Mouse (Mus musculus): ENCODE measurements around the gene Serpine2. TPM values are rescaled to one million over a fixed set of nuclear protein-coding genes. Genes with fewer than 3 reads are reported as not detected.

Gene Serpine2
- total RNA-seq, 2 experiments from 2014 or later, result 41.6 to 45.5 TPM

DNA sequence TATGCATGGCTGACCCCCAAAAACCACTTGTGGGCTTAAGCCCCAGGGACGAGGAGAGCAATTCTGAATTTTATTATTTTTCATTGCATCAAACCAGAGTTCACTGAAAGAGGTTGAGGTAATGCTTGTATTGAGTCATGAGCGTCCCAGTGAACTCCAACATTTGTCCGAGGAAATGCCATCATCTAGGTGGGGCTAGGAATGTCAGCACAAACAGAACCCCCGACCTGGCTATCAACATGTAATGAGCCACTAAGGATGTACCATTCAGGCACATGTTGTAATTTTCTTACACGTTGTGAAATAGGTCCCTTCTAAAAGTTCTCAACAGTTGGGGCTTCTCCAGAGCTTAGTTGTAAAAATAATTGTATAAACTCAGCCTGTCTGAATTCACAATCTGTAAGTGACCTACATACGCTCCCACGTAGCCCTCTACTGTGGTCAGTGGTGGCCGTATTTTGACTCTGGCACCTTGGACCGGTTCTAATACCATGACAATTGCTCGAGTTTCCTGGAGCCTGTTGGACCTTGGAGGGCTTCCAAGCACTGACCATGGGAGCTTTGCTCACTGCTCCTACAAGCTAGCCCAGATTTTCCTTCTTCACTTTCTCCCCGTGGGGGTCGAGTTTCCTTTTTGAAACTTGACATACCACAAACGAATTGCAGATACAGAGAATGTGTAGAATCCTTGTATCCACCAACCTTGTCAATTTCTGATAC is 38.0 kb downstream of the Serpine2 start:
- peak; percentile 79 for DNase-seq
- intact Hi-C loops (cut with DNase I; ENCODE audit: low total_unique reads), result no loop called here

DNA sequence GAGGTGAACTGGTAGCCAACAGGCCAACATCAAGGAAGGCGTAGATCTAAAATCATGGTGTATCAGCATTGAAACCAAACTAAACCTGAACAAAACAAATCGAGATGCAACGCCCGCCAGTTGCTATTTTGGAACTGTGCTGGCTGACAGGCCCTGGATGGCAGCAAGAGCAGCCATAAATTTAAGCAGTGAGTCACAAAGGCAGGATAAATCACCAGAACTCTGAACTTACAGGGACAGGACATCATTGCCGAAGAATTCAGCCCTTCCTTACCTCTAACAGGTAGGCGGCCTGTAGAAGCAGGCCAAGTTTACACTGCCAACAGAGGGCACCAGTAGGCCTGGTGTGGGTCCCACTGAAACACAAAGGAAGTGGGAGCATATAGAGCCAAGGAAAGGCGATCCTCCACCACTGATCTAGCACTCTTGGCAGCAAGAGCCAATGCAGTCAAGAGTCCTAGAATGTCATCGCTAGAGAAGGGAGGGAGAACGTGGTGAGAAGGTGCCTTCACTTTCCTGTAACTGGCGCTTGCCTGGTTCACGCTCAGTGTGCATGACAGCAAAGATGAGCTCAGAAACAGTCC is 41.6 kb downstream of the Serpine2 start:
- intact Hi-C loops (cut with DNase I; ENCODE audit: low total_unique reads), result no loop called here
- DNase-seq, result no peak

DNA sequence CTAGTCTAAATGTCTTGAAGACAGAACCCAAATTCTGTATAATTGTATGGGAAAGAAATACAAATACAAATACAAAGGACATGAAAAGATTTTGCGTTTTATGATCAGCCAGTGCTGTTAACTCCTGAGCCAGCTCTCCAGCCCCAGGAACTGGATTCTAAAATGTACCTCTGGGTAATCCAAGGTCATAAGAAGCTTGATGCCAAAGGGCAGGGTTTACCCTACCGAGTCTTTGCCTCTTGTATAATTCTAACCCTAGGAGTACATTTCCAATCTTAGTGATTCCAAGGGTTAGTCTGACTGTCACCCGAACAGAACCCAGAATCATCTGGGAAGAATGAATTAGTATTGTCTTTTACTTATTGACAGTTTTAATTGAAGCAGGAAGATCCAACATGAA is 45.5 kb downstream of the Serpine2 start:
- intact Hi-C loops (cut with DNase I; ENCODE audit: low total_unique reads), result no loop called here
- no peak for DNase-seq

DNA sequence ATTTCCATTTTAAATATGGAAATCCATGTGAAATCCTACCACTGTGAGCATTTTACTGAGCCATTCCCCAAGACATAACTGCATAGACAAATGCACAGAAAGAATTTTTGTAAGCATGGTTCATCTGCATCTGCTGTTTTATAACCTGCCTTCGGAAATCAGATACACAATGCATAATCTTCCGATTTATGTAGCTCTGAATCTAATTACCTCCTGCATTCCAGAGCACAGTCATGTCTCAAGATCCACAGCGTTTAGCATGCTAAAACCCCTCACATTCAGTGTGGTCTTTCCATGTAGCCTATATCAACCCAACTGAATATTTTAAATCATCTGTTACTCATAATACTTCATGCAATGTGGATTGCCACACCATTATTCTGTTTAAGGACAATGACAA is 51.5 kb downstream of the Serpine2 start:
- DNase-seq, result no peak
- intact Hi-C loops (cut with DNase I; ENCODE audit: low total_unique reads), result no loop called here

DNA sequence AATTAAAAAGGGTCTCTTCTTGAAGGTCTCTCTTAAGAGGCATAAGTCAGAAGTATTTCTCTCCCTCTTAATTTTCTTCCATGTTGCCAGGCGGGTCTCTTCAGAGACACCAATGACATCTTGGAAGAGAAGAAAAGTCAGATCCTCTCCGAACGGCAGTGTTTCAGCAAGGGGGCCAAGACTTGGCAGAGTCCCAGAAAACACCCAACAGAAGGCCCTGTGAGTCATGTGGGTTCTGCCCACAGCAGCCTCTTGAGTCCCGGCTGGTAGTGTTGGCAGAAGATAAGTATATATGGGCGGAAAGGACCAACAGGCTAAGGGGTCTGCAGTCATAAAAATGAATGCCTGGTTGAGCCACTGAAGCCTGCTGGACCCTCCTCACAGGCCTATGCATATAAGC is 54.1 kb downstream of the Serpine2 start:
- DNase-seq, result no peak
- intact Hi-C loops (cut with DNase I; ENCODE audit: low total_unique reads), result no loop called here

DNA sequence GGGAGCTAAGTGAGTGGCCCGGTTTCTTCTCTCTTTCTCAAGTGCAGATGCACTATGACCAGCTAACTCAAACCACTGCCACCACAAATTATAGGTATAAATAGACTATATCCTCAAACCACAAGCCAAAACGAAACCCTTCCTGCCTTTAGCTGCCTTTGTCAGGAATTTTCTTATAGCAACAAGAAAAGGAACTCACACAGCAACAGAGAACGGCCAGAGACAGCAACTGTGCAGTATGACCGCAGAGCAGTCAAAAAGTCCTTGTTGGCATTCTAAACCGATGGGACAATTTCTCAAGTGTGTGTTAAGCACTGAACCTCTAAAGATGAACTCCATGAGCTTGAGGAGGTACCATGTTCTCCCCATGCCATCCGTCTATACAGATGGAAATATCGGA is 57.4 kb downstream of the Serpine2 start:
- intact Hi-C loops (cut with DNase I; ENCODE audit: low total_unique reads), result loop anchor here (2.0 kb wide), 1 partner anchor 55 kb away; no protein-coding TSS in a partner anchor
- DNase-seq, result no peak

DNA sequence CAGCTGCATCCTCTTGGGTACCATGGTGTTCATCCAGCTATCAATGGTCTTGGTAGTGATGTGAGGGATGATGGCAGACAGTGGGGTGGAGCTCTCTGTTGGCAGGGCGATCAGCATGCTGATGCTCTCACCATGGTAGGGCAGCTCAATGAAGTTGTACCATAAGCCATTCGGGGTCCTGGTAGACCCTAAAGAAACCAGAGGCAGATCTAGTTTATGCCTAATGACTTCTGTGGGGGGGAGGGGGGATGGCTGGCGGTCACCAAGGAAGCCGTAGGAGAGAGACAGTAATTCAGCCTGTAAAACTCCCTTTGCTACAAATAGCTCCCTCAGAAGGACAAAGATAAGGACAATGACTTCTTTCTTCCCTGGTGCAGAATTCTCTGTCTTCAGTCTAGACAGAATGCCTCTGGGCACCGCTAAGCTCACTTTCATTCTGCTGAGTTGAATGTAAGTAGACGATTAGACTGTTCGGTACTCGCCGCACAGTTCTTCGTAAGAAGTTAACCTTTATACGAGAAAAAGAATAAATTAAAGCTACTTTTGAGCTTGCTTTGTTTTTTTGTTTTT is 58.0 kb downstream of the Serpine2 start:
- intact Hi-C loops (cut with DNase I; ENCODE audit: low total_unique reads), result loop anchor here (2.0 kb wide), 1 partner anchor 54 kb away; no protein-coding TSS in a partner anchor
- no peak for DNase-seq

DNA sequence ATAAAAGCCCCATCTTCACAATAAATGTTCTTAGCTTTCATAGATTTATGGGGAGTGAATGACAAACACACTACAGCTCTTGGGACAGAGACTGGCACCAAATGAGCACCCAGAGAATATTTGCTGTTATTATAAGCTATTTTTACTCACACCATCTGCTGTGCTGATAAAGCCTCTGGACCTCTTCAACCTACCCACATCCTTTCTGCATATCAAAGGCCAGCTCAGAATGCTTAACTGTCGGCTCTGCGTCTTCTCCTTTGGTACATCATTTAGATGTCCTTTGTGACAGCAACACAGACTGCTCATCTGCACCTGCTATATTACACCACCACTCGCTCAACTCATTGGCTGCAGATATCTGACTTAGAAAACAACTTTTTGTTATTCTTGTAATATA is 63.9 kb downstream of the Serpine2 start:
- DNase-seq, result no peak
- intact Hi-C loops (cut with DNase I; ENCODE audit: low total_unique reads), result no loop called here

DNA sequence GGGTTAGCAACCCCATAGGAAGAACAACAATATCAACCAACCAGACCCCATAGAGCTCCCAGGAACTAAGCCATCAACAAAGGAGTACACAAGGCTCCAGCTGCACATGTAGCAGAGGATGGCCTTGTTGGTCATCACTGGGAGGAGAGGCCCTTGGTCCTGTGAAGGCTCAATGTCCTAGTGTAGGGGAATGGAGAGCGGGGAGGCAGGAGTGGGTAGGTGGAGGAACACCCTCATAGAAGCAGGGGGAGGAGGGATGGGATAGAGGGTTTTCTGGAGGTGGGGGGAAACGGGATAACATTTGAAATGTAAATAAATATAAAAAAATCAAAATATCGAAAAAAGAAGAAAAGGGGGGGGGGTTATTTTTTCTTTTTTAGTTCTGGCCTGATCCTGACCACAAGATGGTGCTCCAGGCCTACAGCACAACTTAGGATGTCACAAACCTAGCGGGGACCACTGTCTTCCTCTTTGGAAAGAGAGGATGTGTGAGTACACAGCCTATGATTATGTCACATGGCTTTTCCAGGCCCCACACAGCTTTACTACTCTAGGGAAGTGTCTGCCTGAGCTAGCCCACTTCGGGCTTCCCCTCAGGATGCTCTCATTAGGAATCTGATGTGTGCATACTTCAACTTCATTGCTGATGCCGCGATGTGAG is 74.6 kb downstream of the Serpine2 start:
- peak; percentile 26 for DNase-seq
- intact Hi-C loops (cut with DNase I; ENCODE audit: low total_unique reads), result loop anchor here (5.0 to 10.0 kb wide), 2 partner anchors 321 to 388 kb away; no protein-coding TSS in a partner anchor

DNA sequence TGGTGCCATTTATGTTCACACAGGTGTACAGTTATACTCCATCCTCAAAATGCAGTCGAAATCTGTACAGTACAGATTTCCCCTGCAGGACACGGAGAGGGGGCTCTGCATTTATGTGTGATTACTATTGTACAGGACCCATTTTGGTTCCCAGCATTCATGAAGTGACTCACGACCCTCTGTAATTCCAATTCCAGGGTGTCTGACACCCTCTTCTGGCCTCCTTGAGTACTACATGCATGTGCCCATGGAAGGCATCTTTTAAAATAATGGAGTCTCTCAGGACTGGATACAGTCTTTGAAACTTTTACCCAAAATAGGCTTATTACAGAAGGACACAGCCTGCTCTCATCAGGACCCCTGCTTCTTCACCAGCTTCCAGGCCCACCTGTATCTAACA is 78.5 kb downstream of the Serpine2 start:
- intact Hi-C loops (cut with DNase I; ENCODE audit: low total_unique reads), result loop anchor here (10.0 kb wide), 1 partner anchor 392 kb away; no protein-coding TSS in a partner anchor

DNA sequence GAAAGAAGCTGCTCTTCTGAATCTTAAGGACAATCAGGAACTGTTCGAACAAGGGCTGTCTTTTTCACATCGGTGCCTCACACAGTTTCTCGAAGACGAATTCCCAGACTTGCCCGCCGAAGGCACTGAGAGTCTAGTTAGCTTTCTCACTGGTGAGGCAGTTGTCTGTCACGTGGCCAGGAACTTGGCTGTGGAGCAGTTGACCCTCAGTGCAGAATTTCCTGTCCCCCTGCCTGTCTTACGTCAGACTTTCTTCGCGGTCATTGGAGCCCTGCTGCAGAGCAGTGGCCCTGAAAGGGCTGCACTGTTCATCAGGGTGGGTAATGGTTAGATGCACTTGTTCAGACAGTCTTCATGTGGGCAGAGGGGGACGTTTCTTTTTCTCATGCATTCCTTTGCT is 83.0 kb downstream of the Serpine2 start:
- intact Hi-C loops (cut with DNase I; ENCODE audit: low total_unique reads), result no loop called here
- DNase-seq, result no peak

More for the DNA sequence above, 78.5 kb downstream of the Serpine2 start:
- no peak for DNase-seq

DNA sequence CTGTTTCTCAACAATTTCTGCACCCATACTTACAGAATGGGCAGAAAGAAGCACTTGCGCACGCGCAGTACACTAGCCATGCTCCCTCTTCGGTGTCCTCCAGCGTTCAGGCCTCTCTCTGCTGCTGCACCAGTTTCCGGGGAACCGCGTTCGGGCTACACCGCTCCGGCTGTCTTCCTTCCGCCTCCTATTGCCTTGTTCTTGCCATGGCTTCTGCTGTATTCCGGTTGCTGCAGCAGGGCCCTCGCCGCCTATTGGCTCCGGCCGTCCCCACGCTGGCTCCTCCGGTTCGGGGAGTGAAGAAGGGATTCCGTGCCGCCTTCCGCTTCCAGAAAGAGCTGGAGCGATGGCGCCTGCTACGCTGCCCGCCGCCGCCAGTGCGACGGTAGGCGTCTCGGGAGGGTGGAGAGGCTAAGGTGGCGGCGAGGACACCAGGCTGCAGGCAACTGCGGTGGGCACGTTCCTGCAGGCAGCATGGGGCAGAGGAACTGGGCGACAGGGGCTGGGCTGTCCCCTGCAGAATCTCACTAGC is 85.0 kb downstream of the Serpine2 start, which contains the start of the genes Mrpl44 and Wdfy1:
TSS of gene Mrpl44 (plus strand) at position 92 of the 532 bp plus-strand sequence.
TSS of gene Wdfy1 (minus strand) at position 217 of the 532 bp plus-strand sequence.
- peak; percentile 95 for DNase-seq
- intact Hi-C loops (cut with DNase I; ENCODE audit: low total_unique reads), result no loop called here

DNA sequence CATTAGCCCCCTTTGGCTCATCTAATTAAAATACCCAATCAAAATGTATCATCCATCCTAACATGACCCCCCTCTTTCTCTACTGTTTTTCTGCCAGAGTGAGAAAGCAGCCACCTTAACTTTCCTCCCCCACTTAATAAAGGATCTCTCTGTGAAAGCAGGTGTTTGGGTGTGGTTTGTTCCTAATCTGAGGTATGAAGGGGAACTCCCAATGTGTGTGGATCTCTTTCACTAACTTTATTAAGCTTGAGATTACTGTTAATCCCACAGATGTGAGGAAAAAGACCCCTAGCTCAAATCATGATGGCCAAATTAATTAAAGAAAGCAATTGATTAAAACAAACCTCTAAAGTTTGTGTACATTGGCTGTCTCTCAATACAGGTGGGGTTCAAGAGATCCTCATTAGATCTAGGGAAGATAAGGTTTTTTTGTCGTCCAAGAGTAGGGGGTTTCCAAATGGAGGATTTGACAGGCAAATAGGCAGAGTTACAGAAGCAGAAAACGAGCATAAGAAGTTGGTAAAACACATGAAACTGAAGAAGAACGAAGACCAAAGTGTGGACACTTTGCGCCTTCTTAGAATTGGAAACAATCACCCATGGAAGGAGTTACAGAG is 86.7 kb downstream of the Serpine2 start:
- no peak for DNase-seq
- intact Hi-C loops (cut with DNase I; ENCODE audit: low total_unique reads), result no loop called here

DNA sequence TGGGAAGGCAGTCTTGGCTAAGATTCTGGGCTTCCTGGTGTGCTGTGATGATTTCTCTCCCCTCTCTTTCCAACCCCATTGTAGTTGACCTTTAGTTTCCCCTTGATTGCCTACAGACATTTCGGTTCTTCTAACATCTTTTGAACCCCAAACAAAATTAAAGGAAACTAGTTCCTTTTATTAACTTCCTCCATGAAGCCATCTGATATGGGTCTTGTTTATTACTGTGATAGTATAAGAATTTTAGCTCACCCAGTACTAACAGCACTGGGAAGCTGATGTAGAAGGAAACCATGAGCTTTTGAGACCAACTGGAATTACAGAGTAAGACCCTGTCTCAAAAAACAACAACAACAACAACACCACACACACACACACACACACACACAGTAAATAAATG is 92.7 kb downstream of the Serpine2 start:
- intact Hi-C loops (cut with DNase I; ENCODE audit: low total_unique reads), result no loop called here
- DNase-seq, result no peak

DNA sequence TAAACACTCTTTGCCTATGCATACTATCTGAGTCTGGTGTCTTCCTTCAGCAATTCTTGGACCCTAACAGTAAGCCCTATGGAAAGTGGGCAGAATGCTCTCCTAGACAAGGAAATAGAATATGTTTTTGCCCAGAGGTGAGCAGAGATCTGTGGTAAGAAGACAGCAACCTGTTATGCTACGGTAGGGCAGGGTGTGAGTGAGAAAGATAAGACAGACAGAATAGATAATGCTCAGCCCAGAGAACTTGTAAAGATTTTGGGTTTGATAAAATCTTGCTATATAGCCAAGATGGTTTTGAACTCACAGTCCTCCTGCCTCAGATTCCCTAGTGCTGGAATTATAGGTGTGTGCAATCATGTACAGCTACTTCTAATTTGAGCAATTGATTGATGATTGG is 96.5 kb downstream of the Serpine2 start:
- intact Hi-C loops (cut with DNase I; ENCODE audit: low total_unique reads), result no loop called here
- DNase-seq, result no peak

DNA sequence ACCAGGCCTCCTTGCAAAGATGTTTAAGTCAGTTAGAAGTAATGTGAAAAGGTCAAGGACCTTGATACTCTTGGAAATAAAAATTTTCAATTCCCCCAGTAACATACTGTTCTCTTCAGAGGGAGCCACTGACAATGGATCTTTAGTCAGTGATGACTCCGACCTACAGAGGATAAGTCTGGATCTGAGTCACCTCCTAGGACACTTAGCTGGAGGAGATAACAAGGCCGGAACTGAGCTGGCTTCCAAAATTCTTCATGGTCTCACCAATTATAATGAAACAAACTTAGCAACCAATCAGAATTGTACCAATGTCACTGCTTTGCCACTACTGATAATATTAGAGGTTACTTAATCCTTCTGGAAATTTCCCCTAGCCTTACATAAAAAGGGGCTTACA is 96.9 kb downstream of the Serpine2 start:
- no peak for DNase-seq
- intact Hi-C loops (cut with DNase I; ENCODE audit: low total_unique reads), result no loop called here

DNA sequence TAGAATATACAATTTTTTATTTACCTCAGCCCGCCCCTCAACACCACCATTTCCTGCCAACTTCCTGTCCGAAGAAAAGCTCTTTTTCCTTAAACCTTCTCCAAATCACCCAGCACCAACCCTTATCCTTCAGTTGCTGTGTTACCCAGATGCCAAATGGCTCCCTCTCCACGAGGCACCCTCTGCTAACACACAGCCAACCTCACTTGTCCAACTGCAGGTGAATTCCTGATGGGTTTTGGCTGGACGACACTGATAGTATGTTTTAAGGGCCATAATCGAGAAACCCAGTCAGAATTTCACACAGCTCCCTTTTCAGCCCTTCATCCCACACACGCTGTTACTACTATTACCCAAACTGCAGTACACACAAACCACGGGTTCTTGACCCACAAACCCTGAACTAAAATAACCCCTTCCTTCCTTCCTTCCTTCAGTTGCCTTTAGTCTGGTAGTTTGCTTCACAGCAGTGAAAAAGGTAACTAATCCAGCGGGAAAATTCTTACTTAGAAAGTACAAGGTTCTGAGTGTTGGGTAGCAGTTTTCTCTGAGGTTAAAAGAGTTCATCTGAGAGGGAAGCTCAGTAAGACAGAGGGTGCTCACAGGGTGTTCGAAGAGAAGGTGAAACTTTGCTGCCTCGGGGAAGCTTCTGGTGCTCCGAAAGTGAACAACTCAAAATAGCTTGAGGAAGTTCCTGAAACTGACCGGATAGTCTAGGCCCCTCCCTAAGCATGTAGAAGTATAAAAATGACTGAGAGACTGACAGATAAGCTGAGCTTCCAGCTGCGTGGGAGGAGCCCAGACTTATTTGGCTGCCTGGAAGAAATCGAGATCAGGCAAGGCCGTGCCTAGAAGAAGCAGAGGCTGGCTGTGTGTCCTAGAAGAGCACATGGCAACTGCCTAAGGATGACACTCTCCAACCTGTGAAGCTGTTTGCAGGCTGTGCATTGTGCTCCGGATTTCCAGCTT is 98.4 kb downstream of the Serpine2 start:
- intact Hi-C loops (cut with DNase I; ENCODE audit: low total_unique reads), result no loop called here
- no peak for DNase-seq

DNA sequence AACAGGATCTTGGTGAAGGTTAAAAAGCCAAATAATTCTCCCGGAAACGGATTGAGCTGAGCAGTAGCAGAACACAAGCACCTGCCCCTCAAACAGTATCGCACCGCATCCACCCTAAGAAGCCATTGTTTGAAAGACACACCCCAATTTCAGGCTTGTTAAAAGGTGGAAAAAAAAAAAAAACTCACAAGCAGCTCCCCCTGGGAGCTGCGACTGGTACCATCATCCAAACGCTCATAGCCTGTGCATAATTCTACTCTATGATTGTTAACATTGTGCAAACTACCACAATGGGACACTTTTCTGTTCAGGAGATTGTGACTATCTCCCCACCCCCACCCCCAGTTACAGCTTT is 99.1 kb downstream of the Serpine2 start:
- intact Hi-C loops (cut with DNase I; ENCODE audit: low total_unique reads), result no loop called here

More for the DNA sequence above, 99.1 kb downstream of the Serpine2 start:
- no peak for DNase-seq
